Mouse (Mus musculus) liver, postnatal 0 days (tissue): Measurements from ENCODE around the gene Macc1.

Experiments used
- CTCF ChIP-seq: sonication (generic); IDR thresholded peaks from 2 replicates; pipeline ENCODE4 v1.5.1; 2016; ENCODE audit warnings: antibody characterized with exemption, low read depth
- EP300 ChIP-seq: IDR thresholded peaks from 2 replicates; pipeline ENCODE4 v1.6.1; 2016; ENCODE audit warnings: antibody characterized with exemption, low read depth, mild to moderate bottlenecking

DNA sequence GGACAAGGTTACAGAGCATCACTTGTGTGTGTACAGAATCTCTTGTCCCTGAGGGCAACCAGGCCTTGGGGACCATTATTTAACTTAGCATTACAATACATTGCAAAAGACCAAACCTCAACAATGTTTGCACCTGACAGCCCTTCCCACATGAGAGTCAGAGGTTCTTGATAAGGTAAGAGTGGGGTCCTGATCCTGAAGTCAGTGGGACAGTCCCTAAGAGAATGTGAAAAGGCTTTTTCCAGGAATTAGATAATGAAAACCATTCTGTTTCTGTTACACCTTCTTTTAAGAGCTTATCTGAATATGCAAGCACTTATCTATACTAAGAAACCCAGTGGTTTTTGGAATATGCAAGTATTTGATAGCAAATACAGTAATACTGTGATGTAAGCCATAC is 10.5 kb upstream of the Macc1 start:
- no peak for TF ChIP-seq CTCF
- no peak for TF ChIP-seq EP300
